ENCODE assay signal across 24 mouse cellular contexts in the genomic region with DNA sequence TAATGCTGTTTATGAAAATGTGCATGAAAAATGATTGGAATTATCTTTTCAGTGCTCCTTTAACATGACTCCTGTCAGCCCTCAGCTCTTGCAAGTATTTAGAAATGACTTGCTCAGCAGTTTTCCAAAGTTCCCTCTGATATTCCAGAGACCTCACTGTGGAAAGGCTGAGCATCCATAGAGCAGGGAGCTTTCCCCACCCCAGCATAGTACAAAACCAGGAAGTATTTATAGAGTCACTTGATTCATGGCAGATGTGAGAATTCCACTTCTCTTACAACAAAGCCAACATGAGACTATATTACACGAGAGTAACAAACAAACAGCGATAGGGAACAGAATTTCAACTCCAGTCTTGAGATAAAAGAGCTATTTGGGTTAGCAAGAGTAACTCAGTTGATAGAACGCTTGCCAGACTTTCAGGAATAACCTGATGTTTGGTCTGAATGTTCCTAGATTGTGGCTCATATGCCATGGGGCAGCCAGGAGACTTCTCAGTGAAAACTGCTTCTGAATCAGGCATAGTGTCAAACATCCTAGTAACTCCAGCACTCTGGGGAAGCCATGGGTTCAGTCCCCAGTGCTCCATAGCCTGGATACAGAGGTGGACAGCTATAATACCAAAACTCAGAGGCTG. TPM values are rescaled to one million over a fixed set of nuclear protein-coding genes. Genes with fewer than 3 reads are reported as not detected.
DNase-seq lines count a peak whose midpoint lies in the region; ATAC-seq lines count a peak whose summit lies in the region.
"Had no signal": no experiment of that assay in that cellular context is flagged by ENCODE, and none has a peak within 500 bp of the region (broad histone marks: within the 10 kb centered on the region; RNA-seq: fewer than 3 reads in every experiment).

No protein-coding gene starts in this region.

- no peak overlapping the region for H3K27ac ChIP-seq in embryonic facial prominence, embryonic 11.5 days (replicated peaks; ENCODE audit: low read depth, low read length)
- H3K27ac ChIP-seq in embryonic facial prominence, embryonic 10.5 days (replicated peaks) = no peak overlapping the region
- no peak overlapping the region for H3K27ac ChIP-seq in intestine, embryonic 14.5 days (ENCODE audit: low read depth)
- H3K27ac ChIP-seq in intestine, embryonic 16.5 days (ENCODE audit: low read length) = no peak overlapping the region
- no peak overlapping the region for H3K27ac ChIP-seq in embryonic facial prominence, embryonic 14.5 days (replicated peaks; ENCODE audit: low read depth, low read length)
- H3K27ac ChIP-seq in heart, embryonic 16.5 days (ENCODE audit: low read length) = peak overlapping the region; percentile 89
- H3K27ac ChIP-seq: embryonic facial prominence, embryonic 12.5 days; gastrocnemius, adult 2 months; hindbrain, embryonic 12.5 days; liver, embryonic 12.5 days; neural tube, embryonic 12.5 days had no signal

- no peak overlapping the region for H3K9ac ChIP-seq in embryonic facial prominence, embryonic 11.5 days (replicated peaks; ENCODE audit: low read length)
- H3K9ac ChIP-seq in intestine, embryonic 14.5 days (ENCODE audit: low read length) = no peak overlapping the region
- H3K9ac ChIP-seq in intestine, embryonic 16.5 days (ENCODE audit: low read depth, low read length) = no peak overlapping the region
- H3K9ac ChIP-seq in embryonic facial prominence, embryonic 14.5 days (ENCODE audit: low read depth, low read length) = no peak overlapping the region
- H3K9ac ChIP-seq in heart, embryonic 16.5 days (ENCODE audit: low read length) = no peak overlapping the region
- H3K9ac ChIP-seq: embryonic facial prominence, embryonic 12.5 days; hindbrain, embryonic 12.5 days; liver, embryonic 12.5 days; neural tube, embryonic 12.5 days had no signal

- H3K4me2 ChIP-seq in embryonic facial prominence, embryonic 11.5 days (ENCODE audit: low read depth, low read length) = no peak overlapping the region
- H3K4me2 ChIP-seq in intestine, embryonic 14.5 days (ENCODE audit: low read length) = no peak overlapping the region
- no peak overlapping the region for H3K4me2 ChIP-seq in intestine, embryonic 16.5 days (ENCODE audit: low read depth, low read length)
- H3K4me2 ChIP-seq in embryonic facial prominence, embryonic 14.5 days (ENCODE audit: low read depth, low read length) = no peak overlapping the region
- H3K4me2 ChIP-seq in heart, embryonic 16.5 days (ENCODE audit: low read depth, low read length) = no peak overlapping the region
- H3K4me2 ChIP-seq: embryonic facial prominence, embryonic 12.5 days; hindbrain, embryonic 12.5 days; liver, embryonic 12.5 days; neural tube, embryonic 12.5 days had no signal

- 71% methylated on average over 3 of the region's 3 CpGs for WGBS in embryonic facial prominence, embryonic 11.5 days
- 85% methylated on average over 3 of the region's 3 CpGs for WGBS in embryonic facial prominence, embryonic 10.5 days
- 72% methylated on average over 3 of the region's 3 CpGs for WGBS in intestine, embryonic 14.5 days
- 64% methylated on average over 3 of the region's 3 CpGs for WGBS in intestine, embryonic 16.5 days
- WGBS in embryonic facial prominence, embryonic 14.5 days = 51% methylated on average over 3 of the region's 3 CpGs
- 27% methylated on average over 3 of the region's 3 CpGs for WGBS in heart, embryonic 16.5 days

- no peaks in the 10 kb centered on the region for H3K4me1 ChIP-seq in embryonic facial prominence, embryonic 11.5 days (ENCODE audit: control insufficient read depth, insufficient read depth, low read length)
- H3K4me1 ChIP-seq in embryonic facial prominence, embryonic 10.5 days = peaks cover 8% of the 10 kb centered on the region
- no peaks in the 10 kb centered on the region for H3K4me1 ChIP-seq in intestine, embryonic 14.5 days (replicated peaks; ENCODE audit: control insufficient read depth, insufficient read depth, low read length)
- no peaks in the 10 kb centered on the region for H3K4me1 ChIP-seq in intestine, embryonic 16.5 days (ENCODE audit: control insufficient read depth, insufficient read depth, low read length)
- H3K4me1 ChIP-seq in embryonic facial prominence, embryonic 14.5 days (ENCODE audit: control insufficient read depth, insufficient read depth, low read length) = no peaks in the 10 kb centered on the region
- H3K4me1 ChIP-seq in heart, embryonic 16.5 days (ENCODE audit: control insufficient read depth, insufficient read depth, low read length) = peaks cover 29% of the 10 kb centered on the region
- H3K4me1 ChIP-seq: embryonic facial prominence, embryonic 12.5 days; liver, embryonic 12.5 days; neural tube, embryonic 12.5 days had no signal

- no peaks in the 10 kb centered on the region for H3K9me3 ChIP-seq in embryonic facial prominence, embryonic 11.5 days (replicated peaks; ENCODE audit: control insufficient read depth, low read length)
- no peaks in the 10 kb centered on the region for H3K9me3 ChIP-seq in embryonic facial prominence, embryonic 10.5 days
- H3K9me3 ChIP-seq in intestine, embryonic 14.5 days (ENCODE audit: control insufficient read depth, low read length) = no peaks in the 10 kb centered on the region
- H3K9me3 ChIP-seq in intestine, embryonic 16.5 days (ENCODE audit: control insufficient read depth, low read length) = no peaks in the 10 kb centered on the region
- no peaks in the 10 kb centered on the region for H3K9me3 ChIP-seq in embryonic facial prominence, embryonic 14.5 days (ENCODE audit: control insufficient read depth, low read length)
- no peaks in the 10 kb centered on the region for H3K9me3 ChIP-seq in heart, embryonic 16.5 days (replicated peaks; ENCODE audit: control insufficient read depth, low read length)
- H3K9me3 ChIP-seq: embryonic facial prominence, embryonic 12.5 days; hindbrain, embryonic 12.5 days; liver, embryonic 12.5 days; neural tube, embryonic 12.5 days had no signal

- H3K36me3 ChIP-seq in embryonic facial prominence, embryonic 11.5 days (replicated peaks; ENCODE audit: control insufficient read depth, insufficient read depth, low read depth, low read length) = no peaks in the 10 kb centered on the region
- no peaks in the 10 kb centered on the region for H3K36me3 ChIP-seq in embryonic facial prominence, embryonic 10.5 days (replicated peaks)
- H3K36me3 ChIP-seq in intestine, embryonic 14.5 days (ENCODE audit: control insufficient read depth, insufficient read depth, low read length) = no peaks in the 10 kb centered on the region
- no peaks in the 10 kb centered on the region for H3K36me3 ChIP-seq in intestine, embryonic 16.5 days (ENCODE audit: control insufficient read depth, insufficient read depth, low read length)
- no peaks in the 10 kb centered on the region for H3K36me3 ChIP-seq in embryonic facial prominence, embryonic 14.5 days (ENCODE audit: control insufficient read depth, insufficient read depth, low read length)
- H3K36me3 ChIP-seq in heart, embryonic 16.5 days (ENCODE audit: control insufficient read depth, insufficient read depth) = no peaks in the 10 kb centered on the region
- H3K36me3 ChIP-seq: embryonic facial prominence, embryonic 12.5 days; hindbrain, embryonic 12.5 days; liver, embryonic 12.5 days; neural tube, embryonic 12.5 days had no signal

- H3K4me3 ChIP-seq in embryonic facial prominence, embryonic 11.5 days (ENCODE audit: low read depth, low read length) = no peak overlapping the region
- H3K4me3 ChIP-seq in embryonic facial prominence, embryonic 10.5 days = no peak overlapping the region
- H3K4me3 ChIP-seq in intestine, embryonic 14.5 days (ENCODE audit: low read depth, low read length) = no peak overlapping the region
- H3K4me3 ChIP-seq in intestine, embryonic 16.5 days (ENCODE audit: low read length) = no peak overlapping the region
- H3K4me3 ChIP-seq in embryonic facial prominence, embryonic 14.5 days (ENCODE audit: low read depth, low read length) = no peak overlapping the region
- no peak overlapping the region for H3K4me3 ChIP-seq in heart, embryonic 16.5 days (ENCODE audit: low read length)
- H3K4me3 ChIP-seq: embryonic facial prominence, embryonic 12.5 days; gastrocnemius, adult 2 months; hindbrain, embryonic 12.5 days; liver, embryonic 12.5 days; neural tube, embryonic 12.5 days had no signal

- no peaks in the 10 kb centered on the region for H3K27me3 ChIP-seq in embryonic facial prominence, embryonic 11.5 days (ENCODE audit: control insufficient read depth, insufficient read depth, low read length)
- H3K27me3 ChIP-seq in embryonic facial prominence, embryonic 10.5 days (replicated peaks; ENCODE audit: low read depth, poor library complexity, severe bottlenecking) = no peaks in the 10 kb centered on the region
- no peaks in the 10 kb centered on the region for H3K27me3 ChIP-seq in intestine, embryonic 14.5 days (replicated peaks; ENCODE audit: control insufficient read depth, insufficient read depth, low read length)
- H3K27me3 ChIP-seq in intestine, embryonic 16.5 days (replicated peaks; ENCODE audit: control insufficient read depth, insufficient read depth, low read length) = no peaks in the 10 kb centered on the region
- no peaks in the 10 kb centered on the region for H3K27me3 ChIP-seq in embryonic facial prominence, embryonic 14.5 days (replicated peaks; ENCODE audit: control insufficient read depth, insufficient read depth, low read length)
- no peaks in the 10 kb centered on the region for H3K27me3 ChIP-seq in heart, embryonic 16.5 days (ENCODE audit: control insufficient read depth, insufficient read depth, low read length)
- H3K27me3 ChIP-seq: embryonic facial prominence, embryonic 12.5 days; hindbrain, embryonic 12.5 days; liver, embryonic 12.5 days; neural tube, embryonic 12.5 days had no signal

- ATAC-seq in embryonic facial prominence, embryonic 11.5 days (replicated peaks; ENCODE audit: insufficient number of reproducible peaks, low FRiP score, low TSS enrichment, low read depth) = no peak
- ATAC-seq in intestine, embryonic 14.5 days (replicated peaks; ENCODE audit: low FRiP score, low TSS enrichment, low read depth) = no peak
- no peak for ATAC-seq in intestine, embryonic 16.5 days
- ATAC-seq in embryonic facial prominence, embryonic 14.5 days (ENCODE audit: low read depth) = no peak
- ATAC-seq in heart, embryonic 16.5 days (replicated peaks; ENCODE audit: extremely low read depth, insufficient read depth, low FRiP score) = peak; percentile 41
- ATAC-seq: forebrain, embryonic 14.5 days; liver, embryonic 12.5 days had no signal

- DNase-seq in embryonic facial prominence, embryonic 11.5 days (ENCODE audit: low spot score) = peak; percentile 29
- DNase-seq in embryonic facial prominence, embryonic 10.5 days (ENCODE audit: low spot score) = no peak
- DNase-seq in intestine, embryonic 14.5 days (ENCODE audit: low spot score) = peak; percentile 41
- peak; percentile 38 for DNase-seq in embryonic facial prominence, embryonic 14.5 days (ENCODE audit: low spot score)
- no peak for DNase-seq in spleen, postnatal 4 days (ENCODE audit: low spot score in 2 of 2)
- DNase-seq in cerebellum, postnatal 4 days (ENCODE audit: low spot score in 2 of 2) = no peak
- DNase-seq: adrenal gland, postnatal 14 days; cerebellum, adult 8-10 months; cerebellum, postnatal 36 days; gastrocnemius, adult 2 months; kidney, adult 18-20 months; lung, adult 18-20 months; lung, postnatal 10 days; midbrain, embryonic 14.5 days; right cerebral cortex, postnatal 14 days had no signal

RNA-seq across cellular contexts. Expression of a gene that starts 57.6 kb away (rescaled TPM):
- polyA plus RNA-seq in embryonic facial prominence, embryonic 11.5 days (2014; fragmentation: Nextera tagmentation; extraction: Ambion mirVana) = 2.5 and 2.9 TPM in 2 replicates
- polyA plus RNA-seq in embryonic facial prominence, embryonic 10.5 days (2016; fragmentation: Nextera tagmentation; extraction: Ambion mirVana) = 0.45 and 1.1 TPM in 2 replicates
- polyA plus RNA-seq in intestine, embryonic 14.5 days (2014; fragmentation: Nextera tagmentation; extraction: Ambion mirVana) = 0.27 and 0.54 TPM in 2 replicates
- 0.27 TPM in 1 of 2 replicates, not detected in the other for polyA plus RNA-seq in intestine, embryonic 16.5 days (2015; fragmentation: Nextera tagmentation; extraction: Ambion mirVana)
- polyA plus RNA-seq in embryonic facial prominence, embryonic 14.5 days (2014; fragmentation: Nextera tagmentation; extraction: Ambion mirVana) = 8.3 and 10.0 TPM in 2 replicates
- polyA plus RNA-seq in heart, embryonic 16.5 days (2015; fragmentation: Nextera tagmentation; extraction: Ambion mirVana) = 1.3 and 1.4 TPM in 2 replicates
- polyA plus RNA-seq: kidney, embryonic 16.5 days; testis, adult 2 months had no signal

Comparison
In these comparisons a context has a peak if more than half of its experiments do, and no peak if none do; other contexts are left out.
1. DNase-seq: peak in embryonic facial prominence, embryonic 11.5 days (single experiment), intestine, embryonic 14.5 days (single experiment) and embryonic facial prominence, embryonic 14.5 days (single experiment); none in embryonic facial prominence, embryonic 10.5 days (single experiment), spleen, postnatal 4 days (0 of 2) and cerebellum, postnatal 4 days (0 of 2).